Mouse (Mus musculus): ENCODE data around the gene Rarres2. TPM values are rescaled to one million over a fixed set of nuclear protein-coding genes. Genes with fewer than 3 reads are reported as not detected.

Rarres2 gene
- polyA plus RNA-seq, 1 experiment from 2014 or later: 3.6 TPM

DNA sequence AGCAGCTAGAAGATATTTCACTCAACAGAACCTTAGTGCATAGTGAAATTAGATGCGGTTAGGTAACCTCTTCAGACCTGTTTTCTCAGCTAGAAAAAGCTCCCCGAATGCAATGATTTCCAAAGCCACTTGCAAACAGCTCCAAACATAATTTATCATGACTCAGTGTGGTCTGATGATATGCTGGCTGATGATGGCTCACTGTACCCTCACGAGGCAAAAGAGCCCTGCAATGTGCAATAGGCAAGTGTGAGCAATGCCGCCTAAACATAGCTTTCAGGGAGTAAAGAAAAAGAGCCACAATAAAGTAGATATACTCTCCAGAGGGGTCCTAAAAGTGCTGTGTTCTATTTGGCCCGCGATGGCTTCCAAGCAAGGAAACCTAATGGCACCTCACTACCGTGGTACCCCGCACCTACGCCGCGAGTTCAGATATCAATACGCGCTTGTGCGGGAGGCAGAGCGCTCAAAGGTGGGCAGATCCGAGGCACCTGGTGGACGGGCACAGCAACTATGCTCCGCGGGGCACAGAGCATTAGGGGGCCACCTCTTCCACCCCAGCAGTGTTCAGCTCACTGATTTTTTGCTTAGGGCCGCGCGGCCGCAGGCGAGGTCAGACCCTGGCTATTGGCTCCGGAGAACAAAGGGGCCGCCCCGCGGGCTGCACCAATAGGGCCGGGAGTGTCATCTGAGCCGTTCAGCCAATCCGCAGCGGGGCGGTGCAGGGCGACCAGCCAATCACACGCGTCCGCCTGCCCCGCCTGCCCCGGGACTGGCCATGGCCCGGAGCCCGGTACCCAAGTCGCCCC is 28.9 kb upstream of the Rarres2 start, which contains the start of gene Zfp775:
TSS of gene Zfp775 (plus strand) at position 793 of the 809 bp plus-strand sequence.
- Histone ChIP-seq H3K9me3 (ENCODE audit: control insufficient read depth, low read length) (peaks cover 15% of the 10 kb centered on the region), H3K4me3 (replicated peaks; ENCODE audit: low read depth, low read length) (peak within 1 kb of the TSS; percentile 80), H3K9ac (replicated peaks; ENCODE audit: low read length) (peak within 1 kb of the TSS; percentile 89), H3K27me3 (ENCODE audit: control insufficient read depth, insufficient read depth, low read length) (no peaks in the 10 kb centered on the region), H3K36me3 (ENCODE audit: control insufficient read depth, insufficient read depth, low read length) (peaks cover 38% of the 10 kb centered on the region), H3K4me1 (ENCODE audit: control insufficient read depth, insufficient read depth, low read length) (peaks cover 15% of the 10 kb centered on the region), H3K27ac (replicated peaks; ENCODE audit: low read depth, low read length) (peak within 1 kb of the TSS; percentile 92), H3K4me2 (ENCODE audit: low read length) (peak within 1 kb of the TSS; percentile 92)
- DNase-seq: peak; percentile 98
- ATAC-seq (ENCODE audit: low FRiP score, low TSS enrichment): peak; percentile 99
- 4% methylated on average over 42 of the region's 42 CpGs for WGBS

DNA sequence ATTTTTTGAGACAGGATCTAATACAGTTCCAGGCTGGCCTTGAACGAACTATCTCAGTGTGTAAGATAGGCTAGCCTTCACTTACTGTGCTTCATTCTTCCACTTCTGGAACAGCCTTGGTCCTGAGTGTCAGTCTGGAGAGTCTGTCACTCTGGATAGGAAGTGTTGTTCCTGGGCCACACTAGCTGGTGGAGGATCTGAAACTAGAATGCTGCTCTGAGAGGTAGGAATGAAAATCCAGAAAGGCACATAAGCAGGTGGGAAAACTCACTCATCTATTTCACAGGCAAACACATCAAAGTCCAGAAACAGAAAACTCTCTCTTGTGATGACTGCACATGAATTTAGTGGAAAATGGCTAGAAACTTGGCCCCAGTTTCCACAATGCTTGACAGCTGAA is 28.0 kb upstream of the Rarres2 start:
- Histone ChIP-seq H3K9ac (replicated peaks; ENCODE audit: low read length) (no peak overlapping the region; the same call in 1 of the 2 replicates), H3K27ac (replicated peaks; ENCODE audit: low read depth, low read length) (peak overlapping the region; percentile 92), H3K27me3 (ENCODE audit: control insufficient read depth, insufficient read depth, low read length) (no peaks in the 10 kb centered on the region), H3K4me1 (ENCODE audit: control insufficient read depth, insufficient read depth, low read length) (peaks cover 15% of the 10 kb centered on the region), H3K4me2 (ENCODE audit: low read length) (no peak overlapping the region), H3K36me3 (ENCODE audit: control insufficient read depth, insufficient read depth, low read length) (peaks cover 47% of the 10 kb centered on the region), H3K9me3 (ENCODE audit: control insufficient read depth, low read length) (peaks cover 18% of the 10 kb centered on the region), H3K4me3 (replicated peaks; ENCODE audit: low read depth, low read length) (no peak overlapping the region)
- WGBS: 97% methylated on average over 1 of the region's 1 CpGs
- DNase-seq: no peak
- no peak for ATAC-seq (ENCODE audit: low FRiP score, low TSS enrichment)

DNA sequence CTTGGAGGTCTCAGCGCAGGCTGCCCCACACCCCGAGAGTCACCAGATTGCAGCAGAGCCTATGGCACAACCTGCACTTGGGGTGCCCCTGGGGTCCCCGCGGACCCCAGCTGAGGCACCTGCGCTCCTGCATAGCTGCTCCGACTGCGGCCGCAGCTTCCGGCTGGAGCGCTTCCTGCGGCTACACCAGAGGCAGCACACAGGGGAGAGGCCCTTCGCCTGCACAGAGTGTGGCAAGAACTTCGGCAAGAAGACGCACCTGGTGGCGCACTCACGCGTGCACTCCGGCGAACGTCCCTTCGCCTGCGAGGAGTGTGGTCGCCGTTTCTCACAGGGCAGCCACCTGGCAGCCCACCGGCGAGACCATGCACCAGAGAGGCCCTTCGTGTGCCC is 24.6 kb upstream of the Rarres2 start:
- Histone ChIP-seq H3K4me2 (ENCODE audit: low read length) (no peak overlapping the region), H3K4me1 (ENCODE audit: control insufficient read depth, insufficient read depth, low read length) (peaks cover 21% of the 10 kb centered on the region), H3K4me3 (replicated peaks; ENCODE audit: low read depth, low read length) (no peak overlapping the region), H3K36me3 (ENCODE audit: control insufficient read depth, insufficient read depth, low read length) (peaks cover 47% of the 10 kb centered on the region), H3K9me3 (ENCODE audit: control insufficient read depth, low read length) (peaks cover 18% of the 10 kb centered on the region), H3K27ac (replicated peaks; ENCODE audit: low read depth, low read length) (no peak overlapping the region), H3K27me3 (ENCODE audit: control insufficient read depth, insufficient read depth, low read length) (no peaks in the 10 kb centered on the region), H3K9ac (replicated peaks; ENCODE audit: low read length) (no peak overlapping the region)
- 96% methylated on average over 27 of the region's 27 CpGs for WGBS
- DNase-seq: no peak
- ATAC-seq (ENCODE audit: low FRiP score, low TSS enrichment): no peak

DNA sequence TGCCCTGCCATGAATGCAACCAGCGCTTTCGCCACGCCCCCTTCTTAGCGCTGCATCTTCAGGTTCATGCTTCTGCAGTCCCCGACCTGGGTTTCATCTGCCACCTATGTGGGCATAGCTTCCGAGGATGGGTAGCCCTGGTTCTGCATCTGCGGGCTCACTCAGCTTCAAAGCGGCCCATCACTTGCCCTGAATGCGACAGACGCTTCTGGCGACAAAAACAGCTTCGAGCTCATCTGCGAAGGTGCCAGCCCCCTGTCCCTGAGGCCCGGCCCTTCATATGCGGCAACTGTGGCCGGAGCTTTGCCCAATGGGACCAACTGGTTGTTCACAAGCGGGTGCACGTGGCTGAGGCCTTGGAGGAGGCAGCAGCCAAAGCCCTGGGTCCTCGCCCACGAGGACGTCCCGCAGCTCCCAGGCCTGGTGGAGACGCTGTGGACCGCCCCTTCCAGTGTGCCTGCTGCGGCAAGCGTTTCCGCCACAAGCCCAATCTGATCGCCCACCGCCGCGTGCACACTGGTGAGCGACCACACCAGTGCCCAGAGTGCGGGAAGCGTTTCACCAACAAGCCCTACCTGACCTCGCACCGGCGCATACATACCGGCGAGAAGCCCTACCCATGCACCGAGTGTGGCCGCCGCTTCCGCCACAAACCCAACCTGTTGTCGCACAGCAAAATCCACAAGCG is 24.1 kb upstream of the Rarres2 start:
- Histone ChIP-seq H3K9ac (replicated peaks; ENCODE audit: low read length) (no peak overlapping the region), H3K9me3 (ENCODE audit: control insufficient read depth, low read length) (peaks cover 18% of the 10 kb centered on the region), H3K4me1 (ENCODE audit: control insufficient read depth, insufficient read depth, low read length) (peaks cover 21% of the 10 kb centered on the region), H3K36me3 (ENCODE audit: control insufficient read depth, insufficient read depth, low read length) (peaks cover 47% of the 10 kb centered on the region), H3K4me2 (ENCODE audit: low read length) (no peak overlapping the region), H3K4me3 (replicated peaks; ENCODE audit: low read depth, low read length) (no peak overlapping the region), H3K27ac (replicated peaks; ENCODE audit: low read depth, low read length) (no peak overlapping the region), H3K27me3 (ENCODE audit: control insufficient read depth, insufficient read depth, low read length) (no peaks in the 10 kb centered on the region)
- no peak for ATAC-seq (ENCODE audit: low FRiP score, low TSS enrichment)
- WGBS: 97% methylated on average over 45 of the region's 45 CpGs
- DNase-seq: no peak

DNA sequence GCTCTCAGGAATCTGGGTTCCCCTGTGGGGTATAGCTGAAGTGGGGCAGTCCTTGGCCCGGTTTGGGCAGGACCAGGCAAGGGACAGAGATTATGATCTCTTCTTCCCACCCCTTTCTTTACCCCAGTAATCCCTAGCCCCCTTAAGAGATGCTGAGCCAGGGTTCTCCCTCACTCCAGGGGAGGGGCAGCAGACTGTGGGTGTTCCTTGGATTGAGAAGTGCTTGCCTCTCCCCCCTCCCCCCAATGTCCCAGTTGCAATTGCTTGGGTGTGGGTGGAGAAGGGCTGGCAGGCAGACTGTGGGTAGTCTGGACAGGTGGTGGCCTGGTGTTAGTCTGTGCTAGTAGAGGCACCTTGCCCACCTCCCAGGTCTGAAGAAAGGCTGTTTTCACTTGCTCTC is 22.7 kb upstream of the Rarres2 start:
- 32% methylated on average over 1 of the region's 1 CpGs for WGBS
- no peak overlapping the region for H3K27ac ChIP-seq (replicated peaks; ENCODE audit: low read depth, low read length)
- peaks cover 16% of the 10 kb centered on the region for H3K4me1 ChIP-seq (ENCODE audit: control insufficient read depth, insufficient read depth, low read length)
- peak overlapping the region; percentile 72 for H3K4me2 ChIP-seq (ENCODE audit: low read length)
- DNase-seq: no peak
- H3K27me3 ChIP-seq (ENCODE audit: control insufficient read depth, insufficient read depth, low read length): no peaks in the 10 kb centered on the region
- peaks cover 18% of the 10 kb centered on the region for H3K9me3 ChIP-seq (ENCODE audit: control insufficient read depth, low read length)
- H3K4me3 ChIP-seq (replicated peaks; ENCODE audit: low read depth, low read length): no peak overlapping the region
- H3K36me3 ChIP-seq (ENCODE audit: control insufficient read depth, insufficient read depth, low read length): peaks cover 46% of the 10 kb centered on the region
- no peak for ATAC-seq (ENCODE audit: low FRiP score, low TSS enrichment)
- no peak overlapping the region for H3K9ac ChIP-seq (replicated peaks; ENCODE audit: low read length)

DNA sequence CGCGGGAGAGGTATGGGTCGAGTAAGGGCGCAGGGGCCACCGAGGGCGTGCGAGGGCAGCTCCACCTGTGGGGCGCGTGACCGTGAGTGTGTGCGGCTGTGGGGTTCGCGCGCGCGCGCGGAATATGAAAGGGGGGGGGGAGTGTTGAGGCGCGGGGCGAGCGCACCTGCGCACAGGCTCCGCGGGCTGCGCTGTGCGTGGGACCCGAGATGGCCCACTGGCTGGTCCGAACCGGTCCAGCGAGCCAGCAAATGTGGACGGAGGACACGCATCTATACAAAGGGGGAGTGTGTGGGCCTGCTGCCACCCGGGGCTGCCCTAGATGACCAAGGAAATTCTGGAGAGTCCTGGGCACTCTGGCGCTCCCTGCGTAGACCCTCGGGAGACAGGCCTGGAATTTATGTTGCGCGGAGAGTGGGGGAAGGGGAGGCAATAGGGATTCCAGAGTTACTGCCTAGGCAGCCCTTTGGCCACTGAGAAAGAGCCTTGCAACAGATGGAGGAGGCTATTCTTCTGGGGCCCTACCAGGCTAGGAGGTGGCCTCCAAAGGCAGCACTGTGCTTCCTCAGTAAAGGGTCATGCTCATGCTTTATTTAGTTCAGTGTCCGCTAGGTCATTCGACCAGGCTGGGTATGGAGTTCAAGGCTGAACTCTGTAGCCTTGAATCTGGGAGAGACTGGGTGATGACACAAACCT is 21.6 kb upstream of the Rarres2 start:
- Histone ChIP-seq H3K27ac (replicated peaks; ENCODE audit: low read depth, low read length) (peak overlapping the region; percentile 94), H3K4me1 (ENCODE audit: control insufficient read depth, insufficient read depth, low read length) (peaks cover 16% of the 10 kb centered on the region), H3K27me3 (ENCODE audit: control insufficient read depth, insufficient read depth, low read length) (no peaks in the 10 kb centered on the region), H3K36me3 (ENCODE audit: control insufficient read depth, insufficient read depth, low read length) (peaks cover 36% of the 10 kb centered on the region), H3K9me3 (ENCODE audit: control insufficient read depth, low read length) (peaks cover 18% of the 10 kb centered on the region), H3K4me3 (replicated peaks; ENCODE audit: low read depth, low read length) (peak overlapping the region; percentile 71), H3K4me2 (ENCODE audit: low read length) (peak overlapping the region; percentile 72), H3K9ac (replicated peaks; ENCODE audit: low read length) (peak overlapping the region; percentile 85)
- DNase-seq (peak; percentile 88), ATAC-seq (ENCODE audit: low FRiP score, low TSS enrichment) (peak; percentile 81)
- under 1% methylated on average over 41 of the region's 41 CpGs for WGBS

DNA sequence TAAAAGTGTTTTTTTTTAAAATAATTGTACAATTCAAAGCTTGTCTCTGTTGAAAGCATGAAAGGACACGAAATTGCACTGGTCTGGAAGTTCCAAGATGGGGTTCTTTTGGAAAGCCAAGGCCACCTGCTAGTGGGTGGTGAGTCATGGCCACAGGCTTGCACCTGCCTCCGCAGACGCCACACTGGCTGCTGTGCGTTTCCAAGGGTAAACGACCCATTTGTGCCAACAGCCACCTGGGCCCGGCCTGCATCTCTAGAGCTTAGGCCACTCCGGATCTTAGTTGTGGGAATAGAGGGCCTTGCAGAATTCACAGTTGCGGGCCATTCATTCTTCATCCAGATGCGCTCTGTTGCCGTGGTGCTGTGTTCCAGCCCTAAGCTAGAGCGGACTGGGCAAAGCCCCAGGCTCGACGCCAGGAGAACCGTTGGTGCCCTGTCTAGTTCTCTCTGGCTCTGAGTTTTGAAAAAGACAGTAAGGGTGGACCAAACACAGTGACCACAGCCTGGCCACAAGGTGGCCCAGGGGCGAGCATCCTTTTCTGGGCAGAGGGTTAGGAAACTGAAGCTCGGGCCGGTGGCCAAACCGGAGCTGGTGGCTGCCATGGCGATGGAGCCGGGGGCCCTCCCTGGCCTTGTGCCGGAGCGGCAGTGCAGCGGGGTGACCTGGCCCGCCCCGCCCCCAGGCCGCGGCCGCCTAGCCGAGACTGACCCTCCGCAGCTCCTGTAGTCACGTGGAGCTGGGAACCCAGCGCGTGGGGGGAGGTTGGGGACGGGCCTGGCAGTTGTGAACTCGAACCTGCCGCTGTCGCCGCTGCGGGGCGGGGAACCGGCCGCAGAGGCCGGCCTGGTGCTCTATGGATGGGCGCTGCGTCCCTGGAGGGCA is 20.8 kb upstream of the Rarres2 start, which contains the start of the genes Repin1 and Gm44965:
TSS of gene Repin1 (plus strand) at position 726 of the 885 bp plus-strand sequence.
TSS of gene Gm44965 (plus strand) at position 784 of the 885 bp plus-strand sequence.
- ATAC-seq (ENCODE audit: low FRiP score, low TSS enrichment) (peak; percentile 95), DNase-seq (peak; percentile 95)
- peaks cover 16% of the 10 kb centered on the region for H3K4me1 ChIP-seq (ENCODE audit: control insufficient read depth, insufficient read depth, low read length)
- peaks cover 28% of the 10 kb centered on the region for H3K36me3 ChIP-seq (ENCODE audit: control insufficient read depth, insufficient read depth, low read length)
- H3K4me2 ChIP-seq (ENCODE audit: low read length): peak within 1 kb of the TSS; percentile 72
- WGBS: 3% methylated on average over 45 of the region's 45 CpGs
- peak within 1 kb of the TSS; percentile 71 for H3K4me3 ChIP-seq (replicated peaks; ENCODE audit: low read depth, low read length)
- peaks cover 18% of the 10 kb centered on the region for H3K9me3 ChIP-seq (ENCODE audit: control insufficient read depth, low read length)
- H3K9ac ChIP-seq (replicated peaks; ENCODE audit: low read length): peak within 1 kb of the TSS; percentile 85
- H3K27me3 ChIP-seq (ENCODE audit: control insufficient read depth, insufficient read depth, low read length): no peaks in the 10 kb centered on the region
- peak within 1 kb of the TSS; percentile 94 for H3K27ac ChIP-seq (replicated peaks; ENCODE audit: low read depth, low read length)

DNA sequence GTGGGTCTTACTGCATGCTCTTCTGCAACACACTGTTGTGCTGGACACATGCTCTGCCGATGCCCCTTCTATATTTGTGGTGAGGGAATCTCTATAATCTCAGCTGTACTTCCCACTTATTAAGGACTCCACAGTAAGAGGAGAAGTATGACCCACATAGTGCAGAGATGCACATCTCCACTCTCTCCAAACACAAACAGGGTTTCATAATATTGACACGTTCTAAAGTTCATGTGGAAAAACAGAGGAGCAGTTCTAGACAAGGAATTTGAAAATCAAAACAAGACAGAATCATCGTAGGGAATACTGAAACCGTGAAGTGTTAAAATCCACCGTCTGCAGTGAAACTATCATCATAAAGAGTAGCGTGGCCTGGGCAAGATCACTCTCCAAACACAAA is 19.3 kb upstream of the Rarres2 start:
- ATAC-seq (ENCODE audit: low FRiP score, low TSS enrichment): no peak
- WGBS: 93% methylated on average over 6 of the region's 6 CpGs
- H3K9ac ChIP-seq (replicated peaks; ENCODE audit: low read length): no peak overlapping the region

More for the DNA sequence above, 19.3 kb upstream of the Rarres2 start:
- Histone ChIP-seq H3K27me3 (ENCODE audit: control insufficient read depth, insufficient read depth, low read length) (no peaks in the 10 kb centered on the region), H3K4me2 (ENCODE audit: low read length) (no peak overlapping the region), H3K9me3 (ENCODE audit: control insufficient read depth, low read length) (peaks cover 6% of the 10 kb centered on the region), H3K4me1 (ENCODE audit: control insufficient read depth, insufficient read depth, low read length) (peaks cover 16% of the 10 kb centered on the region), H3K36me3 (ENCODE audit: control insufficient read depth, insufficient read depth, low read length) (peaks cover 12% of the 10 kb centered on the region), H3K27ac (replicated peaks; ENCODE audit: low read depth, low read length) (no peak overlapping the region), H3K4me3 (replicated peaks; ENCODE audit: low read depth, low read length) (no peak overlapping the region)
- DNase-seq: no peak

All from midbrain, embryonic 14.5 days (tissue).